Mouse (Mus musculus): ENCODE data around the gene Lrrc7.

- no peak for TF ChIP-seq CTCF (IDR thresholded peaks at IDR 0.05; ENCODE audit: borderline replicate concordance, insufficient read depth, low read length)
- TF ChIP-seq POLR2A (IDR thresholded peaks at IDR 0.05; ENCODE audit: low read depth, low read length), result no peak
These were observed 366.6 kb downstream of the Lrrc7 start for GRCm38 (mm10) chr3:158195426-158195825.
